Mouse (Mus musculus) ES-E14 (cell line): ENCODE results near the gene Fxr2. TPM values are rescaled to one million over a fixed set of nuclear protein-coding genes. Genes with fewer than 3 reads are reported as not detected.
A peak's percentile ranks its signal among the peaks of the same experiment; 100 is the strongest.

ENCODE experiments used
- DNase-seq: peaks from one replicate; pipeline ENCODE4 v3.0.0-alpha.2; 2013; ENCODE audit warnings: low read depth, low spot score
- H3K27ac ChIP-seq: 2 replicates; pipeline ENCODE4 v1.5.1; 2012; ENCODE audit warnings: low read depth, mild to moderate bottlenecking, low read length, moderate library complexity, mixed read lengths; ENCODE audit not compliant: poor library complexity, insufficient read depth, severe bottlenecking
- H3K36me3 ChIP-seq: 2 replicates; pipeline ENCODE4 v1.6.1; 2012; ENCODE audit warnings: mild to moderate bottlenecking, low read length, moderate library complexity, mixed read lengths; ENCODE audit not compliant: control insufficient read depth, poor library complexity, insufficient read depth, severe bottlenecking
- H3K4me1 ChIP-seq, 2 experiments: fragments of 150-350 bp in 1 of 2; sonication (generic) in 1 of 2; 2 replicates each; pipeline ENCODE4 v1.6.1; 2012; ENCODE audit warnings: low read length in 2 of 2, mild to moderate bottlenecking in 1 of 2, mixed read lengths in 1 of 2; ENCODE audit not compliant: control insufficient read depth in 2 of 2, insufficient read depth in 2 of 2, poor library complexity in 1 of 2
- H3K4me3 ChIP-seq, 2 experiments: fragments of 150-350 bp in 1 of 2; sonication (generic) in 1 of 2; 2 replicates each; pipeline ENCODE4 v1.5.1; 2012; ENCODE audit warnings: low read length in 2 of 2, low read depth in 1 of 2, mild to moderate bottlenecking in 1 of 2, mixed read lengths in 1 of 2; ENCODE audit not compliant: insufficient read depth in 1 of 2, poor library complexity in 1 of 2, severe bottlenecking in 1 of 2
- H3K9ac ChIP-seq: 2 replicates; pipeline ENCODE4 v1.6.1; 2012; ENCODE audit warnings: low read depth, mild to moderate bottlenecking, low read length, mixed read lengths; ENCODE audit not compliant: poor library complexity, insufficient read depth, severe bottlenecking
- H3K9me3 ChIP-seq: fragments of 150-350 bp; sonication (generic); 2 replicates; pipeline ENCODE4 v1.6.1; 2012; ENCODE audit warnings: low read depth, mild to moderate bottlenecking, low read length; ENCODE audit not compliant: control insufficient read depth, insufficient read depth
- CHD2 ChIP-seq: IDR thresholded peaks from 2 replicates; pipeline ENCODE4 v1.6.1; 2014; ENCODE audit warnings: mild to moderate bottlenecking, low read depth, low read length, inconsistent platforms
- HCFC1 ChIP-seq: IDR thresholded peaks from 2 replicates; pipeline ENCODE4 v1.6.1; 2012; ENCODE audit warnings: low read length, inconsistent platforms, borderline replicate concordance; ENCODE audit not compliant: insufficient read depth
- MAFK ChIP-seq: IDR thresholded peaks from 2 replicates; pipeline ENCODE4 v1.6.1; 2014; ENCODE audit warnings: mild to moderate bottlenecking, low read depth, low read length, inconsistent platforms; ENCODE audit not compliant: insufficient read depth
- ZC3H11A ChIP-seq: IDR thresholded peaks from 2 replicates; pipeline ENCODE4 v1.6.1; 2012; ENCODE audit warnings: low read depth, mild to moderate bottlenecking, inconsistent platforms, low read length, borderline replicate concordance
- ZNF384 ChIP-seq: IDR thresholded peaks from 2 replicates; pipeline ENCODE4 v1.6.1; 2012; ENCODE audit warnings: low read depth, low read length, inconsistent platforms
- in situ Hi-C, 2 experiments: fragments of 600-800 bp; cut with MboI; formaldehyde crosslinking; loops; one replicate each; pipeline ENCODE4 v1.15.1; 2025; ENCODE audit warnings: low sequenced_read_pairs in 2 of 2, inconsistent platforms in 1 of 2; ENCODE audit not compliant: unreplicated experiment in 2 of 2
- total RNA-seq: library from RNA; depleted of rRNA; stranded (reverse); fragments of 300-350 nt; gene quantifications from 2 replicates; pipeline ENCODE4 v1.2.3, GENCODE M21; 2012

The Fxr2 gene
- total RNA-seq, 1 experiment = 161 TPM

DNA sequence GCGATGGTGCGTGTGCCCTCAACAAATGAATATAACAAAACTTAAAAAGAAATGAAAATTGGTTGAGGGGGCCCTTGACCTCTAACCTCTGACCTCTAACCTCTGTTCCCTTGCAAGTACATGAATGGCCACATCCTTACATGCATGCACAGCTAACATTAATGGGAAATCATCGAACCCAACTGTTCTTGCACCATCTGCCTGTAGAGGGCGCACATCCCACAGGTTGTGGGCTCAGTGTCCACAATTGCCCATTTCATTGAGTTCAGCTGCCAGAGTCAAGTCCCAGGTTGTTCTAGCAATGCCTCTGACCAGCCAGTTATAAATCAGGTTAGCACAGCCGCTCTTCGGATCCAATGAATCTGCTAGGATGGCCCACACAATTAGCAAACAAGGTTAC, 4.5 kb upstream of the Fxr2 start:
- no peaks in the 10 kb centered on the region for H3K9me3 ChIP-seq
- TF ChIP-seq ZC3H11A = 0 out of 2 replicates have a peak, but pooled peaks have one; percentile 3
- no peak for TF ChIP-seq ZNF384
- TF ChIP-seq CHD2 = peak; percentile 76; the same call in 1 of the 2 replicates
- in situ Hi-C loops = no loop called here
- H3K27ac ChIP-seq = no peak overlapping the region
- H3K4me1 ChIP-seq = peaks cover under 1 to 2% of the 10 kb centered on the region in 2 experiments; a peak in 1 of 4 replicates
- H3K9ac ChIP-seq = no peak overlapping the region
- peak; percentile 83 for DNase-seq
- no peaks in the 10 kb centered on the region for H3K36me3 ChIP-seq
- no peak overlapping the region for H3K4me3 ChIP-seq

DNA sequence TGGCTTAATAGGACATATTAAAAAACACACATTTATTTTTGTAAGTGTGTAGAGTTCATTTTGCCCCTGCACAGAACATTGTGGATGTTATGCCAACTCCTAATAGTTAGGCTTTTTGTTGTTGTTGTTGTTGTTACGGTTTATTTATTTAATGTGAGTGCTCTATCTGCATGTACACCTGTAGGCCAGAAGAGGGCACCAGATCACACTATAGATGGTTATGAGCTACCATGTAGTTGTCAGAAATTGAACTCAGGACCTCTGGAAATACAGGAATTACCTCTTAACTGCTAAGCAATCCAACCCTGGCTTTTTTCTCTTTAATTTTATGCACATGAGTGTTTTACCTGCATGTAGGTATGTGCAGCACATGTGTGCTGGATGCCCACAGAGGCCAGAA, 3.0 kb upstream of the Fxr2 start:
- H3K9ac ChIP-seq = no peak overlapping the region
- no peak overlapping the region for H3K27ac ChIP-seq
- DNase-seq = no peak
- no peak overlapping the region for H3K4me3 ChIP-seq
- no peaks in the 10 kb centered on the region for H3K36me3 ChIP-seq
- in situ Hi-C loops = no loop called here
- peaks cover 0 to 3% of the 10 kb centered on the region in 2 experiments; a peak in 1 of 4 replicates for H3K4me1 ChIP-seq
- no peaks in the 10 kb centered on the region for H3K9me3 ChIP-seq
- TF ChIP-seq ZC3H11A = no peak
- no peak for TF ChIP-seq MAFK
- no peak for TF ChIP-seq HCFC1
- TF ChIP-seq CHD2 = no peak
- TF ChIP-seq ZNF384 = no peak

DNA sequence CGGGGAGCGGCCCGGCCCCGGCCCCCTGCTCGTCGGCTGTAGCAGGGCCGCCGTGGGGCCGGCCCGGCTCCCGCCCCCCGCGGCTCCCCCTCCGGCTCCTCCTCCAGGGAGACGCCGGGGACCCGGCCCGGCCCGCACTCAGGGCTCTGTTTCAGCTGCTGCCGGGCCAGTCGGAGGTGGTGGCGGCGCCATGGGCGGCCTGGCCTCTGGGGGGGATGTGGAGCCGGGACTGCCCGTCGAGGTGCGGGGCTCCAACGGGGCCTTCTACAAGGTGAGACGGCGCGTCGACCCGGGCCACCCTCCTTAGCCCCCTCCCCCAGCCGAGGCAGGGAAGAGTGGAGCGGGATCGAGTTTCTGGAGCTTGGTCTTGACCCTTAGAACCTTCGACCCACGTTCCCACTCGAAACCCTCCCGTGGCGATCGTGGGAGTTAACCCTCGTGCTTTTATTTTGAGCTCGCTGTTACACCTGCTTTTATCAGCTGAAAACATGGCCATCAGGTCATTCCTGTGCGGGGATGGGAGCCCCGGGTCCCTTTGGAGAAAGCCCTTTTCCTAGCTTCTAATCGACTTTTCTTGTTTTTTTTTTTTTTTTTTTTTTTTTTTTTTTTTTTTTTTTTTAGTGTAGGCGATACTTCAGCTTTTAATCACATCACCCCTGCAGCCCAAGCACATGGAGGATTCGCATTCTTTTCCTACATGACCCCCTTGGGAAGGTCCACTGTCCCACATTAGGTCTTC, 507 bp downstream of the Fxr2 start:
- peak overlapping the region; percentile 85 to 96 for H3K4me3 ChIP-seq
- peaks cover 3% of the 10 kb centered on the region; the same call in 1 of the 2 replicates for H3K36me3 ChIP-seq
- peak; percentile 94 for TF ChIP-seq ZNF384
- TF ChIP-seq MAFK = no peak
- peak overlapping the region; percentile 96 for H3K9ac ChIP-seq
- peak overlapping the region; percentile 89 for H3K27ac ChIP-seq
- no peaks in the 10 kb centered on the region for H3K9me3 ChIP-seq
- in situ Hi-C loops = no loop called here
- DNase-seq = no peak
- H3K4me1 ChIP-seq = peaks cover 2 to 6% of the 10 kb centered on the region in 2 experiments; a peak in 2 of 4 replicates

DNA sequence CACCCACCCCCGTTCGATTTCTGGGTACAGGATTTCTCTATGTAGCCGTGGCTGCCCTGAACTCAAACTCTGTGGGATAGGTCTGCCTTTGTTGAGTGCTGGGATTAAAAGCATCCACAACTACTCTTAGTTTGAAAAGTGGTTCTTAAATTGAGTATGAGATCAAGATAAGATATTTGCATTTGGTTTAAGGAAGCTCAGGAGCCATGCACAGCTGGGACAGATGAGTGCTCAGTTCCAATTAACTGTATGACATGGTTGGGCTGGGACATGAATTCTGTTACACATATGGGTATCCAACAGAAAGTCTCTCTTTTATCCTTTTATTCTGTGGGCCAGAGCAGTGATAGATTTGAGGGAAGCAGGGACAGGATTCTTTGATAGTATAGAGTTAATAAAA, 2.7 kb downstream of the Fxr2 start:
- TF ChIP-seq HCFC1 = no peak
- no peak for TF ChIP-seq MAFK
- Histone ChIP-seq H3K9me3 (no peaks in the 10 kb centered on the region), H3K4me3 (no peak overlapping the region), H3K36me3 (peaks cover 10% of the 10 kb centered on the region), H3K4me1 (peaks cover 2 to 6% of the 10 kb centered on the region in 2 experiments; a peak in 2 of 4 replicates), H3K9ac (no peak overlapping the region), H3K27ac (no peak overlapping the region)
- no peak for DNase-seq
- in situ Hi-C loops = no loop called here

DNA sequence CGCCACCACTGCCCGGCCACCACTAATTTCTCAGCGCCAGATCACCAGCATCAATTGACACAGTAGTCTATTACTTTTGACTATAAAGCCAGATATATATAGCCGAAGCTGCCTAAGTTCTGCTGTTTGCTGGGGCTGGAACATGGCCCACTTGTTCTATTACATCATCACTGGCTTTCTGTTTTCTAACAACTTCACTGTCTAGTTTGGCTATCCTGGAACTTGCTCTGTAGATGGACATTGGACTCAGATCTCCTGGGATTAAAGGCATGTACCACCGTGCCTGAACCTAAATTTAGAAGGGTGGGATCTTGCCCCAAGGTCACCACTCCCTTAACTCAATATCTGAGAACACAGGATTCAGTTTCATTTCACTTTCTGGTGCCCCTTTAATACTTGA, 13.1 kb downstream of the Fxr2 start:
- Histone ChIP-seq H3K27ac (no peak overlapping the region), H3K4me1 (peaks cover 0 to 2% of the 10 kb centered on the region in 2 experiments; a peak in 1 of 4 replicates), H3K36me3 (peaks cover 64% of the 10 kb centered on the region), H3K9ac (no peak overlapping the region), H3K4me3 (no peak overlapping the region), H3K9me3 (no peaks in the 10 kb centered on the region)
- TF ChIP-seq HCFC1 (no peak), ZC3H11A (no peak), MAFK (no peak), CHD2 (no peak), ZNF384 (no peak)
- in situ Hi-C loops = no loop called here
- no peak for DNase-seq
